Mouse (Mus musculus) stomach, postnatal 0 days (tissue): ENCODE results near the gene Prim2.

Experiments used
- CTCF ChIP-seq: IDR thresholded peaks from 2 replicates; pipeline ENCODE4 v1.5.1; 2016; ENCODE audit warnings: antibody characterized with exemption, low read depth, mild to moderate bottlenecking, moderate library complexity
- EP300 ChIP-seq: optimal IDR thresholded peaks from 2 replicates; pipeline ENCODE3; 2016; ENCODE audit warnings: antibody characterized with exemption

- TF ChIP-seq EP300, result no peak
- TF ChIP-seq CTCF, result peak; percentile 74
These were observed 6.4 kb downstream of the Prim2 start for GRCm38 (mm10) chr1:33663163-33663562.
